Mouse (Mus musculus) liver, embryonic 13.5 days (tissue): ENCODE results near the gene Zfp365. TPM values are rescaled to one million over a fixed set of nuclear protein-coding genes. Genes with fewer than 3 reads are reported as not detected.

Source experiments
- ATAC-seq: fragments of 200-750 bp; cut with Nextera tagmentation; 2 replicates; pipeline ENCODE4 v1.8.0; 2017; ENCODE audit warnings: low read depth, mild to moderate bottlenecking, moderate number of reproducible peaks, moderate library complexity
- DNase-seq: peaks from one replicate; pipeline ENCODE4 v3.0.0; 2022
- H3K27ac ChIP-seq: fragments of 300-500 bp; sonication (generic); 2 replicates; pipeline ENCODE4 v1.5.1; 2015; ENCODE audit warnings: moderate library complexity, mild to moderate bottlenecking, inconsistent platforms
- H3K27me3 ChIP-seq: fragments of 300-500 bp; sonication (generic); 2 replicates; pipeline ENCODE4 v1.6.1; 2015; ENCODE audit warnings: mild to moderate bottlenecking, inconsistent platforms
- H3K36me3 ChIP-seq: fragments of 300-500 bp; sonication (generic); 2 replicates; pipeline ENCODE4 v1.6.1; 2015; ENCODE audit warnings: mild to moderate bottlenecking, inconsistent platforms
- H3K4me1 ChIP-seq: fragments of 300-500 bp; sonication (generic); replicated peaks from 2 replicates; pipeline ENCODE4 v1.6.1; 2015; ENCODE audit warnings: inconsistent platforms
- H3K4me2 ChIP-seq: fragments of 300-500 bp; sonication (generic); 2 replicates; pipeline ENCODE4 v1.6.1; 2015; ENCODE audit warnings: inconsistent platforms, mild to moderate bottlenecking, moderate library complexity
- H3K4me3 ChIP-seq: fragments of 300-500 bp; sonication (generic); replicated peaks from 2 replicates; pipeline ENCODE4 v1.5.1; 2015; ENCODE audit warnings: mild to moderate bottlenecking, inconsistent platforms
- H3K9ac ChIP-seq: fragments of 300-500 bp; sonication (generic); 2 replicates; pipeline ENCODE4 v1.6.1; 2015; ENCODE audit warnings: mild to moderate bottlenecking, inconsistent platforms
- H3K9me3 ChIP-seq: fragments of 300-500 bp; sonication (generic); replicated peaks from 2 replicates; pipeline ENCODE4 v1.6.1; 2016; ENCODE audit warnings: inconsistent platforms
- WGBS: fragments of 180-500 bp; shearing (Covaris S2); methylation state at CpG from one replicate; pipeline ENCODE4 v1.1.7; 2015; ENCODE audit not compliant: insufficient replicate concordance; 5-methylcytosine and 5-hydroxymethylcytosine counted together
- polyA plus RNA-seq: library from polyadenylated mRNA; unstranded; fragments of >200 nt; fragmentation: Nextera tagmentation; extraction: Ambion mirVana; gene quantifications from 2 replicates; pipeline ENCODE4 v1.2.1, GENCODE M21; 2015

The Zfp365 gene
- polyA plus RNA-seq, 1 experiment from 2014 or later: 0.12 TPM

DNA sequence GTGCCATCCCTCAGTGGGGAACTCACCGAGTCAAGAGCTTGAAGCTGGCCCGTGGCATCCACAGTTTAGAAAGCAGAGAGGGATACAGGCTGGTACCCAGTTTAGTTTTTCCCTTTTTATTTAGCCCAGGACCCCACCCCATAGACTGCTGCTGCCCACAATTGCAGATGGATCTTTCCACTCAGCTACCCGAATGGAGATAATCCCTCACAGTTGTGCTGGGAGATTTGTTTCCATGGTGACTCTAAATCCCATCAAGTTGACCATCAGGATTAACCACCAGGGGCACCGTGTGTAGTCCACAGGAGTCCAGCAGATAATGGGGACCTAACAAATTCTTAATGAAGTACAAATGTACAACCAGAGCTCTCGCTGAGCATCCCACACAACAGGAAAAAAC, 11.3 kb downstream of the Zfp365 start:
- 42% methylated on average over 5 of the region's 5 CpGs for WGBS
- no peak for ATAC-seq

DNA sequence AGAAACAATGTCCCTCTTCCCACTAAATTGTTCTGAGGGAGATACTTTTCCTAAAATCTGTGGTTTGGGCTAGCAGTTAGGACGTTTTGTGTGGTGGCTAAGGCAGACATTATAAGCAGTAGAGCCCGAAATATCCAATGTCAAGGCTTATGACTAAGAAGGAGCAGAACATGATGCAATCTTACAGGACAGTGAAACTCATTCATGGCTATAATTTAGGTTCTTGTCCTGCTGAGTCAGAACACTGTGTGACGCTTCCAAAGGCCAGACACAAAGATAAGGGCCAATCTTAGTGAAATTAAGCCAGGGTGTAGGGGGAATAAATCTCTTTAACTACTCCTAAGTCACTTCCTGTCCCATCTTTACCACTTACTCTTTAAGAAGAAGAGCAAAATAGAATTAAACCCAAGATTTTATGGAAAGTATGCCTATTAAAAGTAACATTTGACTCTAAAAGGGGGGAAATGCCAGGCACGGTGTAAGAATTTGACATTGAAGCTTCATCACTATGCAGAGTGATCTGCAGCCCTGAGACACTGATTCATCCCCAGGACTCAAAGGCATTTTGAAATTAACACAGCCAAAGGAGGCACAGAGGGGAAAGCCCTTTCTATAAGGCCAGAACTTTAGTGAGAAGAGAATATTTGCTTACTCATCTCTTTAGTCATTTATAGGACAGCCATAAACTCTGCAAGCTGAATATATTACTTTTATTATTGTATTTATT, 13.3 kb downstream of the Zfp365 start:
- no peak overlapping the region for H3K9ac ChIP-seq
- no peaks in the 10 kb centered on the region for H3K27me3 ChIP-seq
- no peak overlapping the region for H3K4me3 ChIP-seq
- no peak overlapping the region for H3K27ac ChIP-seq
- no peaks in the 10 kb centered on the region for H3K4me1 ChIP-seq
- 49% methylated on average over 4 of the region's 4 CpGs for WGBS
- ATAC-seq (no peak), DNase-seq (no peak)
- no peaks in the 10 kb centered on the region for H3K9me3 ChIP-seq
- H3K36me3 ChIP-seq: no peaks in the 10 kb centered on the region
- no peak overlapping the region for H3K4me2 ChIP-seq

More for the DNA sequence above, 11.3 kb downstream of the Zfp365 start:
- Histone ChIP-seq H3K4me1 (no peaks in the 10 kb centered on the region), H3K9me3 (no peaks in the 10 kb centered on the region), H3K4me2 (no peak overlapping the region), H3K27me3 (no peaks in the 10 kb centered on the region), H3K27ac (no peak overlapping the region), H3K9ac (no peak overlapping the region), H3K36me3 (no peaks in the 10 kb centered on the region), H3K4me3 (no peak overlapping the region)
- no peak for DNase-seq

DNA sequence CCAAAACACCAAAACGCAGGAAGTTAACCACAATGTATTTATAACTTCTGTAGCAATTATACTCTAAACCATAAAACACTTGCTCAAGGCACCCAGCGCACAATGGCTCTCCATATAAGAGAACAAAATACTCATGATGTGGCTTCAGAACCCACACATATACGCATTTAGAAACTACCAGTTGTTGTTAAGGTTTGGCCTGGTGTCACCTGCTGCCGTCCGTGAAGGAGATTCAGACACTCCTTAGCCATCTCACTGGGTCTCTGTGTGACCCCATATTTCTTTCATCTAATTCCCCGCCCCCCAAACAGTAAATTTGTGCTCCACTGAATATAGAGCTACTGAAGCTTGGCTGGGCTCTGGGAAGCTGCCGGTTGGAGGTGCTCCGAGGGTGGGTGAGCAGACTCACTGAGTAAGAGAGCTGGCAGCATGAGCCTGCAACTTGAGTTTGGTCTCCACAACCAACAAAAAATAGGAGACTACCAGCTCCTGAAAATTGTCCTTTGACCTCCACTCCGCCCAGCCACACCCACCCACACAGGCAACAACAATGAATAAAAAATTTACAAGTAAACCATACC, 14.0 kb downstream of the Zfp365 start:
- WGBS: 76% methylated on average over 9 of the region's 9 CpGs
- Histone ChIP-seq H3K27ac (no peak overlapping the region), H3K36me3 (no peaks in the 10 kb centered on the region), H3K27me3 (no peaks in the 10 kb centered on the region), H3K4me3 (no peak overlapping the region), H3K9ac (no peak overlapping the region), H3K9me3 (no peaks in the 10 kb centered on the region), H3K4me1 (no peaks in the 10 kb centered on the region), H3K4me2 (no peak overlapping the region)
- ATAC-seq: no peak
- no peak for DNase-seq

- Histone ChIP-seq H3K36me3 (no peaks in the 10 kb centered on the region), H3K4me1 (no peaks in the 10 kb centered on the region), H3K4me3 (no peak overlapping the region), H3K4me2 (no peak overlapping the region), H3K27ac (no peak overlapping the region), H3K9me3 (no peaks in the 10 kb centered on the region), H3K9ac (no peak overlapping the region), H3K27me3 (no peaks in the 10 kb centered on the region)
- DNase-seq (no peak), ATAC-seq (no peak)
- WGBS: 67% methylated on average over 6 of the region's 6 CpGs
Measured at GRCm38 (mm10) chr10:67897281-67897680, 15.2 kb downstream of the Zfp365 start.

DNA sequence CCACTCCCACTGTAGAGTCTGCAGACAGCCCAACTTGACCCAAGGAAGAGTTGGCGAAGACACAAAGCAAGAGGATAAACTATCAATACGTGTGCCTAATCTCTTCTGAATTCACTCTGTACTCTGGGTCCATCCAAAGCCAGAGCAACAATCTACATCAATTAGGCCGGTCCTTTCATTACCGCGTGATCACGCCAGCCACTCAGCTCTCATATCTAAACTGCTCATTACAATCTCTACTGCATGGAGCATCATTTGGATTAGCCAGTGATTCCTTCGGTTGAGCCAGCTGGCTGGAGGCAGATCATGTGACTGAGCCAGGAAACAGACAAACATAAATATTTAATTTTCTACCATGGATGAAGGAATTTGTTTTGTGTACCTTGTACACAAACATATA, 17.8 kb downstream of the Zfp365 start:
- no peak overlapping the region for H3K4me2 ChIP-seq
- ATAC-seq (no peak), DNase-seq (no peak)
- 76% methylated on average over 7 of the region's 7 CpGs for WGBS
- no peak overlapping the region for H3K27ac ChIP-seq
- no peaks in the 10 kb centered on the region for H3K9me3 ChIP-seq
- H3K36me3 ChIP-seq: no peaks in the 10 kb centered on the region
- H3K9ac ChIP-seq: no peak overlapping the region
- H3K27me3 ChIP-seq: no peaks in the 10 kb centered on the region
- no peaks in the 10 kb centered on the region for H3K4me1 ChIP-seq
- H3K4me3 ChIP-seq: no peak overlapping the region

DNA sequence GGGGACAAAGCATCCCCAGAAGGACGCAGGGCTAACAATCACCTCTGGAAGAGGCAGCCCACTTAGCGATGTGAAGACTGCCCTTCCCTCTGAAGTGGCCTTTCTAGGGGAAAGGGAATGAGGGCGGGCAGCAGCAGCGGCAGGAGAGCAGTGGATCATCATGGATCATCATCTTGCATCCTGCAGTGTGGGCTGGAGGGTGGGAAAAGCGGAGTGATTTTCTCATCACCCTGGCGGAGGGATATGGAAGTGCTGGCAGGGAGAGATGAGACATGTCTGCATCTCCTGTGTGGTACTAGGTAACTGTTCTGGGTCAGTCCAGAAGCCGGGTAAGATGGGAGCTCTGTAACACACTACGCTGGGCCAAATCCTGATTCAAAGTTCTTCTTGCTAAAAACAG, 18.4 kb downstream of the Zfp365 start:
- no peak overlapping the region for H3K9ac ChIP-seq
- no peaks in the 10 kb centered on the region for H3K36me3 ChIP-seq
- no peaks in the 10 kb centered on the region for H3K9me3 ChIP-seq
- no peaks in the 10 kb centered on the region for H3K4me1 ChIP-seq
- no peaks in the 10 kb centered on the region for H3K27me3 ChIP-seq
- no peak overlapping the region for H3K4me3 ChIP-seq
- ATAC-seq (no peak), DNase-seq (no peak)
- H3K27ac ChIP-seq: no peak overlapping the region
- no peak overlapping the region for H3K4me2 ChIP-seq
- WGBS: 69% methylated on average over 8 of the region's 8 CpGs

GRCm38 (mm10) chr10:67893226-67893625, 19.2 kb downstream of the Zfp365 start:
- H3K9me3 ChIP-seq: no peaks in the 10 kb centered on the region
- WGBS: 64% methylated on average over 10 of the region's 10 CpGs
- H3K4me2 ChIP-seq: no peak overlapping the region
- H3K9ac ChIP-seq: no peak overlapping the region
- no peak overlapping the region for H3K27ac ChIP-seq
- ATAC-seq (no peak), DNase-seq (no peak)
- H3K36me3 ChIP-seq: no peaks in the 10 kb centered on the region
- H3K4me3 ChIP-seq: no peak overlapping the region
- H3K27me3 ChIP-seq: no peaks in the 10 kb centered on the region
- no peaks in the 10 kb centered on the region for H3K4me1 ChIP-seq

DNA sequence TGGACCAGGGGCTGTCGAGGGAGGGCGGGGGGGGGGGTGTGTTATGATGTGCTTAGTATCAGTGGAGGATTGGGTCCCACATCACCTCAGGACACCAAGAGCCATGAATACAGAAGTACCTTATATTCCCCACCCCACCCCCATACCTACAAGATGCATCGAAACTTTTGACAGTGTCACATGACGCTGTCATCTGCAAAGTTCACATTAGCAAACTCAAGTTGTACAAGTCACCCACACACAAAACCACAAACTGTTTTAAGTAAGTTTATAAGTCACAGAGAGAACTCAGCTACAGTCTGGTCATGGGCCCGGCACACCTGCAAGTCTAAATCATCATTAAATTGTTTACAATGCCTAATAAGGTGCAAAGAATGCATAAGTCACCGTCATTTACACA, 21.3 kb downstream of the Zfp365 start:
- DNase-seq (no peak), ATAC-seq (no peak)
- no peak overlapping the region for H3K9ac ChIP-seq
- no peaks in the 10 kb centered on the region for H3K4me1 ChIP-seq
- 63% methylated on average over 6 of the region's 6 CpGs for WGBS
- no peak overlapping the region for H3K4me2 ChIP-seq
- no peak overlapping the region for H3K4me3 ChIP-seq
- H3K9me3 ChIP-seq: no peaks in the 10 kb centered on the region
- no peaks in the 10 kb centered on the region for H3K27me3 ChIP-seq
- H3K36me3 ChIP-seq: no peaks in the 10 kb centered on the region
- H3K27ac ChIP-seq: no peak overlapping the region

DNA sequence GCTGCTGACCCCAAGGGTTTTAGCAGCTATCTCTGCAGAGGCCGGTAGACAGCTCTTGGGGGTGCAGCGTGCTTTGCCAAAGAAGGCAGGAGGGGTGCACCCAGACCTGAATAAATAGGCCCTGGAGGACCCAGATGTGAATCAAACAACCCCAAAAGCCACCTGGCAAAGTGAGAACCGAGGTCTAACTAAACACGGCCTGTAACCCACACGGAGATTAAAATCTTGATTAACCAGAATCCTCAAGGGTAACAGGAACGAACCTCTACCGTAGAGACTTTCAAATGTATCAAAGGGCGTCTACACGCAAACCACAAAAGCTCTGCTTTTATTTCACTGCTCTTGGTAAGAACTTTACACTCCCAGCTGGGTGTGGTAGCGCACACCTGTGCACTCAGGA, 24.5 kb downstream of the Zfp365 start:
- no peaks in the 10 kb centered on the region for H3K27me3 ChIP-seq
- H3K4me1 ChIP-seq: no peaks in the 10 kb centered on the region
- no peaks in the 10 kb centered on the region for H3K9me3 ChIP-seq
- WGBS: 71% methylated on average over 10 of the region's 10 CpGs
- ATAC-seq: no peak
- DNase-seq: no peak
- H3K4me3 ChIP-seq: no peak overlapping the region
- no peaks in the 10 kb centered on the region for H3K36me3 ChIP-seq
- no peak overlapping the region for H3K4me2 ChIP-seq
- H3K27ac ChIP-seq: no peak overlapping the region
- H3K9ac ChIP-seq: no peak overlapping the region

GRCm38 (mm10) chr10:67880692-67881091, 31.8 kb downstream of the Zfp365 start:
- Histone ChIP-seq H3K27ac (no peak overlapping the region), H3K9ac (no peak overlapping the region), H3K4me3 (no peak overlapping the region), H3K9me3 (no peaks in the 10 kb centered on the region), H3K36me3 (no peaks in the 10 kb centered on the region), H3K4me1 (no peaks in the 10 kb centered on the region), H3K27me3 (no peaks in the 10 kb centered on the region), H3K4me2 (no peak overlapping the region)
- WGBS: 56% methylated on average over 4 of the region's 4 CpGs
- DNase-seq (no peak), ATAC-seq (no peak)

DNA sequence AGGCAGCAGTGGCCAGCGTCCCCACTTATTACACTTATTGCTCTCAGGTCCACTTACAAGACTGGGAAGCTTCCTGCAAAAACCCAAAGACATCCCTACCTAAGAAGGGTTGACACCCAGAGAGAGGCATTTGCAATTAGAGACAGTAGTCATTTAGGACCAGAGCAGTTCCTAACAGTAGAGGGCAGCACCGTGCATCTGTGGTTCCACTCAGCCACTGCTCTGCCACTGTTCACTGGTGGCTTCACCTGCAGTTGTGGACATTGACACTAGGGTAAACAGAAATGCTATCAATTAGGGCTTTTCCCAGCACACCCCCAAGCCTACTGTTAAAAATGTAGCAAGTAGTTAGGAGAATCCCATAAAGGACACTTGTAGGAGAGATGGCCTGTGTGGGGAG, 40.7 kb downstream of the Zfp365 start:
- Histone ChIP-seq H3K9me3 (no peaks in the 10 kb centered on the region), H3K36me3 (no peaks in the 10 kb centered on the region), H3K27me3 (no peaks in the 10 kb centered on the region), H3K9ac (no peak overlapping the region), H3K4me1 (no peaks in the 10 kb centered on the region), H3K4me2 (no peak overlapping the region), H3K4me3 (no peak overlapping the region), H3K27ac (no peak overlapping the region)
- ATAC-seq (no peak), DNase-seq (no peak)
- WGBS: 7% methylated on average over 2 of the region's 2 CpGs

GRCm38 (mm10) chr10:67868234-67868633, 44.2 kb downstream of the Zfp365 start:
- no peaks in the 10 kb centered on the region for H3K4me1 ChIP-seq
- H3K9ac ChIP-seq: no peak overlapping the region
- 66% methylated on average over 3 of the region's 3 CpGs for WGBS
- no peak overlapping the region for H3K4me3 ChIP-seq
- ATAC-seq (no peak), DNase-seq (no peak)
- H3K27me3 ChIP-seq: no peaks in the 10 kb centered on the region
- no peaks in the 10 kb centered on the region for H3K9me3 ChIP-seq
- H3K27ac ChIP-seq: no peak overlapping the region
- H3K36me3 ChIP-seq: no peaks in the 10 kb centered on the region
- H3K4me2 ChIP-seq: no peak overlapping the region
